Mouse (Mus musculus) layer of hippocampus, postnatal 14 days (tissue): ENCODE results near the gene Dand5. TPM values are rescaled to one million over a fixed set of nuclear protein-coding genes. Genes with fewer than 3 reads are reported as not detected.
A peak's percentile ranks its signal among the peaks of the same experiment; 100 is the strongest.

Experiments
- DNase-seq, 2 experiments: peaks; one replicate each; pipeline ENCODE4 v3.0.0; 2021 to 2022; ENCODE audit warnings: low spot score in 2 of 2, mixed read lengths in 1 of 2
- total RNA-seq, 2 experiments: library from RNA; stranded (reverse); gene quantifications; 2 replicates each; pipeline ENCODE4 v1.2.3; 2021

The Dand5 gene
- total RNA-seq, 2 experiments from 2014 or later, result 7.4 to 8.6 TPM

DNA sequence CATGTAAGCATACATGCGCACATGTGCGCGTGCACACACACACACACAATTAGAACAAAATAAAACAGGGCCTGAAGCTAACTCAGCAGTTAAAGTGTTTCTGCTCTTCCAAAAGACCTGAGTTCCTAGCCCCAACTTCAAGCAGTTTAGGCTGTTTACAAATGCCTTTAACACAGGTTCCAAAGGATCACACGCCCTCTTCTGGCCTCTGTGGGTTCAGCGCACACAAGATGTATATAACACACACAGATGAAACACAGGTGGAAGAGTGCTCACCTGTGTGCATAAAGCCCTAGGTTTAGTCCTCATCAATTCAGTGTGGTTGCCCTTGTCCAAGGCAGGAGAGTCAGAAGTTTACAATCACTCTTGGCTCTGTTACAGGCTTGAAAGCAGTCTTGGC is 16.6 kb downstream of the Dand5 start:
- DNase-seq, result no peak

DNA sequence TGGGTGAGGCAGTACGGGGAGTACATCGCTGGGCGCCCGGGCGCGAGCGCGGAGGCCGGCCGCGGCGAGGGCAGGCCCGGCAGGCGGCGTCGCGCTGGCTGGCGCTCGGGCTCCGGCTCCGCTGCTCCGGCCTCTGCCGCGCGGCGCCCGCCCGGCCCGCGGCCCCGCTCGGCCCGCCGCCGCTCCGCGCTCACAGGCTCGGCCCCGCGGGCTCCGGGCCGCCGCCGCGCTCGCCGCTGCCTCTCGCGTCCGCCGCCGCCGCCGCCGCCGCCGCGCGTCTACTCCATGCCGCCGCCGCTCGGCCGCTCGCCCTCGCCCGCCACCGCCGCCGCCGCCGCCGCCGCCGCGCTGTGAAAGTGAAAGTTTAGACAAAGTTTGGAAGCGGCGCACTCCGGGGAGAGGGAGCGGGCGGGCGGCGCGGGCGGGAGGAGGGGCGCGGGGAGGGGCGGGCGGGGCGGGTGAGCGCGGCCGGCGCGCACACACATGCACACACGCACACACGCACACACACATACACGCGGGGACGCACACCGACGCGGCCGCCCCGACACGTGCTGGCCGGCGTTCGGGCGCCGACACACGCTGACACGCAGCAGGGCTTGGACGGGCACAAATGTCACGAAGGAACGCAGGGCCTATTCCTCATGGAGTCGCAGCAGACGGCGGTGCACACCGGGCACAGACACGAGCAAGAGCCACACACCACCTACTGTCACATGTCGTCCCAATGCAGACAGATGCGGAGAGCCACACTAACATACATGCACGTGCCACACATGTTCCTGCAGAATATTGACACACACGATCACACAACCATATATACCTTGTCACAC is 22.4 kb downstream of the Dand5 start, which contains the start of gene Nfix:
Nfix (minus strand) TSS at position 346 of the 833 bp plus-strand sequence.
- peak in 1 of 2 experiments; percentile 65 for DNase-seq

DNA sequence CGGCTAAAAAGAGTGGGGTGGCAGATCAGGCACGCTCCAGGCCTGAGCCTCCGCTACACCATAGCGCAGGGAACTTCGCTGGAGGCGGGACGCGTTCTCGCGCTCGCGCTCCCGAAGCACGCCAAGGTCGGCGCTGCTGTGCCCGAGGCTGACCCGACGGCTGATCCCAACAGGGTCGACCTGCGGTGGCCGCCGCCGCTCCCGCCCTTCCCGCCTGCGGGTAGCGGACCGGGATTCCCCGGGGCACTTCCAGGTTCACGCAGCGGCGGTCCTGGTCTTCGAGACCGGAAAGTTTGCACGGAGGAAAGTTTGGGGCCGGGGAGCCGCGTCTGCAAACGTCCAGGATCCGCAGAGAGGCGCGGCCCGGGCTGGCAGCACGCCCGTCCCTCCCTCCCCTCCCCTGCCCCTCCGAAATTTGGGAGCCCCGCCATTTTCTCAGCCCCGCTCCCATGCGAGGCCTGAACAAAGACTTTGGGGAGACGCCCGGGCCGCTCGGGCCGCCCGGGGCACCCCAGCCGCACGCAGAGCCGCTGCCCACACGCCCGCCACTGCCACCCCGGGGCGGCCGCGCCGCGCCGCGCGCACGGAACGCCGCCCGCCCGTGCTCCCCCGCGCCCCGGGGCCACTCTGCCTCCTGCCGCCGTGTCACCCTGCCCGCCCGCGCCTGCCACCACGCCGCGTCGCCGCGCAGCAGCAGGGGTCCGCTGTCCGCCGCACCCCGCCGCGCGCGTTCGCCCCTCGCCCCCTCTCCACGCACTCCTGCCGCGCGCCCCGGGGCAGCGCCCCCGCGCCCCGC is 23.3 kb downstream of the Dand5 start:
- peak in 1 of 2 experiments; percentile 73 for DNase-seq

GRCm38 (mm10) chr8:84798446-84799135 is 24.0 kb downstream of the Dand5 start:
- DNase-seq, result no peak

- DNase-seq, result peak; percentile 77 to 78
Observed at GRCm38 (mm10) chr8:84797971-84798370, 24.7 kb downstream of the Dand5 start.

DNA sequence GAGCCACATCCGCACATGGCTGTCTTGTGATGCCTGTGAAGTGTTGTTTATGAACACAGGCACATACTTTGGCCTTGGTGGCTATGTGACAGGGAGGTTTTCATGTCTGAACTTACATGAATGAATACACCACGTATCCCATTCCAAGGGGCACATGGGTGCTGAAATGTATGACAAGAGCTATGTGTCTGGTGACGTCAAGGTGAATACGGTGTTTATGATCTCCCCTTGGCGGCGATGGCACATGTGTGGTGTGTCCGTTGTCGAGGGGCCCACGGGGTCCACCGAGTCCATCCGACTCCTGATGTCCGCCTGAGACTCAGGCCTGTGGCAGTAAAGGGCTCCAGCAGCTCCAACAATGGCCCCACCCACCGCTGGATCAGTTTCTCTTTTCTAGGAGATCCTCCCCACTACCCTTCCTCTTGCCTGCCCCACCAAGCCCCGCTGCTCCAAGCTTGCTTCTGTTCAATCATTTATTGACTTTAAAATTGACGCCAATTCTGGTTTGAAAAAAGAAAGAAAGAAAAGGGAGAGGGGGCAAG is 25.3 kb downstream of the Dand5 start:
- DNase-seq, result no peak

- peak; percentile 68 to 77 for DNase-seq
Observed at GRCm38 (mm10) chr8:84794486-84794885, 28.1 kb downstream of the Dand5 start.

DNA sequence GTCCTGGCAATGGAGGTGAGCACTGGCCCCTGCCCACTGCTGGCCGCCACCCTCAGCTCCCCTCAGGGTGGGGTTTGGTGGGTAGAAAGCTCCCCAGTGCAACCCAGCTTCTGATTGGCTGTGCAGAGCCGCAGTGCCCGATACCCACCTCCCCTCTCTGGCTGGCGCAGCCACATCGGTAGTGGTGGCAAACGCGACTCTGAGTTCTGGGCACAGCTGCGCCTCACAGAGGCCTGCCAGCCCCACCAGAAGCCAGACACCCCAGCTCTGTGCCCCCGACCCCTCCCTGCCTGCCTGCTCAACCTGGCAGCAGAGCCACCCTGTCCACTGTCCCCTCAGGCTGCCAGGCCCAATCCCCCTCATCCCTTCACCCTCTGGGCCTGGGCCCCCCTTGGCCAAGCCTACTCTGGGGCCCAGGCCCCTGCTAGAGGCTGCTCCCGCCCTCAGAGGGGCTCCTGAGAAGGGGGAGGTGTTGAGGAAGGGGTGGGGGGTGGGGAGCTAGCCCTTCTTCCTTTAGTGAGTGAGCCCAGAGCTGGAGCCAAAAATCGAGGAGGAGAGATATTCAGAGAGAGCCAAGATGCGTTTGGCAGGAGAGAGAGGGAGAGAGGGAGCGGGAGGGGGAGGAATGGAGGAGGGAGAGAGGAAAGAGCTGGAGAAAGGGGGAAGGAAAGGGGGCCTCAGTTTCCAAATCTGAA is 28.7 kb downstream of the Dand5 start:
- DNase-seq, result peak; percentile 82 to 90

- DNase-seq, result peak in 1 of 2 experiments; percentile 65
Observed at GRCm38 (mm10) chr8:84793134-84793533, 29.5 kb downstream of the Dand5 start.

GRCm38 (mm10) chr8:84792429-84792947 is 30.1 kb downstream of the Dand5 start:
- DNase-seq, result no peak

- DNase-seq, result peak in 1 of 2 experiments; percentile 16
Observed at GRCm38 (mm10) chr8:84790537-84790936, 32.1 kb downstream of the Dand5 start.

- DNase-seq, result peak in 1 of 2 experiments; percentile 81
Observed at GRCm38 (mm10) chr8:84789855-84790486, 32.7 kb downstream of the Dand5 start.

GRCm38 (mm10) chr8:84789345-84789744 is 33.3 kb downstream of the Dand5 start:
- DNase-seq, result no peak

GRCm38 (mm10) chr8:84788896-84789295 is 33.7 kb downstream of the Dand5 start:
- DNase-seq, result peak in 1 of 2 experiments; percentile 66

- DNase-seq, result peak; percentile 61 to 77
Observed at GRCm38 (mm10) chr8:84787523-84788302, 34.9 kb downstream of the Dand5 start.

- DNase-seq, result peak in 1 of 2 experiments; percentile 28
Observed at GRCm38 (mm10) chr8:84786801-84787467, 35.7 kb downstream of the Dand5 start.

GRCm38 (mm10) chr8:84785756-84786677 is 36.6 kb downstream of the Dand5 start:
- peak; percentile 75 for DNase-seq
